Mouse (Mus musculus): ENCODE measurements at regions not wholly inside any gene's neighbourhood (a gene's known extent, or its start where the extent isn't known, plus 50 kb on each side); places are given as distances from the start of the nearest gene placed in this dataset.

DNA sequence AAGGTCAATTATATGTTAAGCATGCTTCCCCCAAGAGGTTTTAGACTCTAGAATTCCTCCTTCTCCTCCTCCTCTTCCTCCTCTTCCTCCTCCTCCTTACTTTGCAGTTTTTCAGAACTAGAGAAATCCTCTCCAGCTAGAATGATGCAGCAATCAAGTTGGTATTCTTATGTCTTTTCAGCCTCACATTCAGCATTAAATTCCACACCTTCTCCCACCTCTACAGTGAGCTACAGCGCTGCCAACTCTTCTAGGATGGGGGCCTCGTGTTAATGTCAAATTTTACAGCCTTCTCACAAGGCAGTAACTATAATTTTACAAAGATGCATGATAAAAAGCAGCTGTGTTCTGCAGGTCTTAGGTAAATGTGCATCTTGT lies 114.3 kb upstream of the Tmem260 start:
- TF ChIP-seq CTCF (IDR thresholded peaks at IDR 0.05; ENCODE audit: low read depth) (no peak), EP300 (IDR thresholded peaks at IDR 0.05; ENCODE audit: low read depth) (no peak)

All from liver, postnatal 0 days (tissue).